Mouse (Mus musculus) bone marrow macrophage, adult 2 months (primary cell): ENCODE measurements around the gene Ugt3a1. TPM values are rescaled to one million over a fixed set of nuclear protein-coding genes. Genes with fewer than 3 reads are reported as not detected.

Source experiments
- H3K27ac ChIP-seq: 2 replicates; pipeline ENCODE4 v1.5.1; 2012; ENCODE audit warnings: low read depth, low read length; ENCODE audit not compliant: insufficient read depth
- H3K4me1 ChIP-seq: 2 replicates; pipeline ENCODE4 v1.6.1; 2012; ENCODE audit warnings: low read length; ENCODE audit not compliant: control insufficient read depth, insufficient read depth
- H3K4me3 ChIP-seq: 2 replicates; pipeline ENCODE4 v1.5.1; 2012; ENCODE audit warnings: mild to moderate bottlenecking, low read length, moderate library complexity; ENCODE audit not compliant: insufficient read depth
- CTCF ChIP-seq: IDR thresholded peaks from 2 replicates; pipeline ENCODE4 v1.5.1; 2012; ENCODE audit warnings: low read depth, mild to moderate bottlenecking, low read length, moderate library complexity
- POLR2A ChIP-seq: IDR thresholded peaks from 2 replicates; pipeline ENCODE4 v1.6.1; 2012; ENCODE audit warnings: mild to moderate bottlenecking, low read depth, low read length, borderline replicate concordance
- polyA plus RNA-seq: library from polyadenylated mRNA; stranded (reverse); fragments of >200 nt; gene quantifications from 2 replicates; pipeline ENCODE4 v1.2.4, GENCODE M21; 2012; ENCODE audit not compliant: missing spikeins, insufficient read depth, insufficient read length

The Ugt3a1 gene
- polyA plus RNA-seq, 1 experiment, result not detected

DNA sequence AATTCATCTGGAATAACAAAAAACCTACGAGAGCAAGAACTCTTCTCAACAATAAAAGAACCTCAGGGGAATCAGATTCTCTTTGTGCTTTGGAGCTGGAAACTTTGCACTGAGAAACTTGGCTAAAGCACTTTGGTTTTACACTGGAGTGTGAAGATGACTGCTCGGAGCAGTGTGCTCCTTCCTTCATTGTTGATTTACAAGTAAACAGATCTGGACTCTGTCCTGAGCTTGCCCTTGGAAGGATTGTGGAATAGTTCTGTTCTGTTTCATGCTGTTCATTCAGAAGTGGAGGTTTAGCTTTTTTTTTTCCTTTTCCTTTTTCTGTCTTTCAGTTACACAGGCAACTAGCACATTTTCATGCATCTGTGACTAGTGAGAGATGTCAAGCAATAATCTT lies 57.9 kb downstream of the Ugt3a1 start:
- H3K27ac ChIP-seq, result no peak overlapping the region
- no peak overlapping the region for H3K4me3 ChIP-seq
- no peak for TF ChIP-seq POLR2A
- no peak for TF ChIP-seq CTCF
- H3K4me1 ChIP-seq, result no peaks in the 10 kb centered on the region

DNA sequence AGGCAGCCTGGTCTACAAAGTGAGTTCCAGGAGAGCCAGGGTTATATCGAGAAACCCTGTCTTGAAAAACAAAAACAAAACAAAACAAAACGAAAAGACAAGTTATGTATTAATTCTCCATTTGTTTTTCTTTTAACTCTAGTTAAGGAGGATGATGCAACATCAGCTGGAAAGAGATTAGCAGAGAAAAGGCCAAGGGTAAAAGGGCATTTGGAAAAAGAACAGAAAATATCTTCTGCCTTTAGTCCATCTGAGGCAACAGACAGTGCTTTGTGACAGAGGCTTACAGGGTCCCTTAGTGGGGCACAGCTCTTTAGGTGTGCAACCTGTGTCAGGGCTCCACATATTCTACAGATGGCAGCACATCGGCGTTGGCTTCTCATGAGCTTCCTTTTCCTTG lies 58.7 kb downstream of the Ugt3a1 start, which contains the start of gene Ugt3a2:
TSS of gene Ugt3a2 (plus strand) at position 210 of the 400 bp plus-strand sequence.
- Histone ChIP-seq H3K4me1 (no peaks in the 10 kb centered on the region), H3K27ac (no peak within 1 kb of the TSS), H3K4me3 (no peak within 1 kb of the TSS)
- TF ChIP-seq CTCF (no peak), POLR2A (no peak)

DNA sequence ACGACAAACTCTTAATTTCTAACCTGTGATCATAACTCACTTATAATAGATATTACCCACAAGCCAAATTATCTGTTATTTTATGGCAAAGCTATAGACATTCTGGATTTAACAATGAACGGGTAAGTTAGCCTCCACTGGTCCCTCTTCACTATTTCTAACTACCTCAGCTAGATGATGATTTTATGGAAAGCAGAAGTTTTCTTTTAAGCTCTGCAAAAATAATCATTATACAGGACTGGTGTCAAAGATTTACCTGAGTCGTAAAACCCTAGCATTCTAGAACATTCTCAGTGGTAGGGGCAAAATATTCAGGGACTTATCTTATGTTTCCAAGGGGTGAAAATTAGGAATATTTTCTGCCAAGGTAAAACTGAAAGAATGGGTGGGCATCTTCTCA lies 59.9 kb downstream of the Ugt3a1 start:
- Histone ChIP-seq H3K4me1 (no peaks in the 10 kb centered on the region), H3K4me3 (no peak overlapping the region), H3K27ac (no peak overlapping the region)
- TF ChIP-seq CTCF (no peak), POLR2A (no peak)

DNA sequence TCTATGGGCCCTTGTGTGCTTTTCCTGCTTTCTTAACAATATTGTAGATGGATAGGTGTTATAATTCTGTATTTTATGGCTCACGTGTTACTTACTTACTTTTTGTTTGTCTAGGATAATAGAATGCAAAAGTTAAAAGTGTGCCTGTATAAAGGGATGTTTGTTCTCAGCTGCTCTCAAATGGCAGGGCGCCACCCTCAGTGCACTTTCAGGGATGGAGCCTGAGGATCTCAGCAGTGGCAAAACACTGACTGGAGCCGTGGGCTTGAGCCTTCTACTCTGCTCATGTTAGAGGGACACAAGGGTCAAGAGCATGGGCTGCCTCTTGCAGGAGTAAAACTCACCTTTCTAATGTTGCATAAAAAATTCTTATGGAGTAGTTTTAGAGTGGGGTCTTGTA lies 60.3 kb downstream of the Ugt3a1 start:
- no peak overlapping the region for H3K4me3 ChIP-seq
- H3K4me1 ChIP-seq, result no peaks in the 10 kb centered on the region
- TF ChIP-seq CTCF (no peak), POLR2A (no peak)
- H3K27ac ChIP-seq, result no peak overlapping the region

DNA sequence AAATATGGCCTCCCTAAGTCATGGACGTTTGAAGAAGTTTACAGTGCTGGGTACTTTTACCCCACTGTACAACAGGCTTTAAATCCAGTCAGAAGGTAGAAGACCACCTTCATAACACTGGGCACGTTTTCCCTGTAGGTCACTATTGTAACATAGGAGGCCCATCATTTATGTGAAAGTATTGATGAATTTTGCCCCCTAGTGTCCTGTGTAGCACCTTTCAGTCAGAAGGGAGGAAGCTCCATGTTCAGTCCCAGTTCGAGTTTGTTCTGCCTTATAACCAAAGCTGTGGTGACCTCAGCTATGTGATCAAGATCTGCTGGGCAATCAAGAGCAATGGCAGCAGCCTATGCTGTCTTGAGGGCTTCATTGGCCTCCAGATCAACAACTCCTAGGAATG lies 72.1 kb downstream of the Ugt3a1 start:
- H3K4me1 ChIP-seq, result no peaks in the 10 kb centered on the region
- TF ChIP-seq CTCF (no peak), POLR2A (no peak)
- no peak overlapping the region for H3K27ac ChIP-seq

DNA sequence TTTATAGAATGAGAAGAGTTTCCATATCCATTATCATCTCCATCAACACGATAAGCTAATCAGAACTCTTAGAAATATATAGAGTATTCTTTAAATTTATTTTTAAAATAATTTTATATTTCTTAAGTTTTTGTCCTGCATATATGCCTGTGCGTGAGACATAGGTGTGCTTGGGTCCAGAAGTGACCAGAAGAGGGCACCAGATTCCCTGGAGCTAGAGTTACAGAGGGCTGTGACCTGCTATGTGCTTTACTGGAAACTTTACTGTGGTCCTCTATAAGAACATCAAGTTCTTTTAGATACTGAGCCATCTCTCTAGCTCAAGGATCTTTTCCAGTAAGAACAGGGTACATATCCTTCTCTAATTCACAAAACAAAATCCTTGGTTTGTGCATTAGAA lies 86.1 kb downstream of the Ugt3a1 start:
- Histone ChIP-seq H3K4me1 (no peaks in the 10 kb centered on the region), H3K27ac (no peak overlapping the region), H3K4me3 (no peak overlapping the region)
- TF ChIP-seq CTCF (0 out of 2 replicates have a peak, but pooled peaks have one; percentile 11), POLR2A (no peak)

More for the DNA sequence above, 72.1 kb downstream of the Ugt3a1 start:
- no peak overlapping the region for H3K4me3 ChIP-seq

Other genes starting within 250 kb of the Ugt3a1 start
- 19.4 and 22.9 TPM in 2 replicates for gene Nadk2, start 205.6 kb upstream of the Ugt3a1 start, polyA plus RNA-seq
- 20.5 and 20.6 TPM in 2 replicates for gene Lmbrd2, start 136.3 kb upstream of the Ugt3a1 start, polyA plus RNA-seq
- gene Skp2, start 121.5 kb upstream of the Ugt3a1 start, polyA plus RNA-seq, result 14.2 and 14.4 TPM in 2 replicates
- gene Ugt3a2, start 58.7 kb downstream of the Ugt3a1 start, polyA plus RNA-seq, result not detected in 2 replicates
- not detected in 2 replicates for gene Capsl, start 159.1 kb downstream of the Ugt3a1 start, polyA plus RNA-seq